13 mouse cellular contexts compared by ENCODE assay signal in genomic region chr10:7075661-7076060, GRCm38 (mm10). TPM values are rescaled to one million over a fixed set of nuclear protein-coding genes. Genes with fewer than 3 reads are reported as not detected.
DNase-seq lines count a peak whose midpoint lies in the region; ATAC-seq lines count a peak whose summit lies in the region.
"Had no signal": no experiment of that assay in that cellular context is flagged by ENCODE, and none has a peak within 500 bp of the region (broad histone marks: within the 10 kb centered on the region; RNA-seq: fewer than 3 reads in every experiment).

No protein-coding gene starts in this region.

- no peak overlapping the region for H3K4me3 ChIP-seq in embryonic facial prominence, embryonic 11.5 days (ENCODE audit: low read depth, low read length)
- no peak overlapping the region for H3K4me3 ChIP-seq in embryonic facial prominence, embryonic 10.5 days
- H3K4me3 ChIP-seq in midbrain, embryonic 11.5 days (ENCODE audit: low read depth, low read length): no peak overlapping the region
- no peak overlapping the region for H3K4me3 ChIP-seq in midbrain, embryonic 14.5 days (replicated peaks; ENCODE audit: low read depth, low read length)
- H3K4me3 ChIP-seq: heart, adult 2 months; heart, embryonic 12.5 days; limb, embryonic 12.5 days; liver, embryonic 15.5 days had no signal

- 88% methylated on average over 2 of the region's 2 CpGs for WGBS in embryonic facial prominence, embryonic 11.5 days
- WGBS in embryonic facial prominence, embryonic 10.5 days: 89% methylated on average over 2 of the region's 2 CpGs
- WGBS in midbrain, embryonic 11.5 days: 98% methylated on average over 2 of the region's 2 CpGs
- WGBS in midbrain, embryonic 14.5 days: 83% methylated on average over 2 of the region's 2 CpGs

- H3K4me1 ChIP-seq in embryonic facial prominence, embryonic 11.5 days (ENCODE audit: control insufficient read depth, insufficient read depth, low read length): no peaks in the 10 kb centered on the region
- H3K4me1 ChIP-seq in embryonic facial prominence, embryonic 10.5 days: peaks cover 14% of the 10 kb centered on the region
- H3K4me1 ChIP-seq in midbrain, embryonic 11.5 days (ENCODE audit: control insufficient read depth, insufficient read depth, low read length): no peaks in the 10 kb centered on the region
- no peaks in the 10 kb centered on the region for H3K4me1 ChIP-seq in midbrain, embryonic 14.5 days (ENCODE audit: control insufficient read depth, insufficient read depth, low read length)
- H3K4me1 ChIP-seq: liver, embryonic 15.5 days had no signal

- 0 out of 2 replicates have a peak, but pooled peaks have one; percentile 16 for ATAC-seq in embryonic facial prominence, embryonic 11.5 days (replicated peaks; ENCODE audit: insufficient number of reproducible peaks, low FRiP score, low TSS enrichment, low read depth)
- peak; percentile 14; the same call in 1 of the 2 replicates for ATAC-seq in midbrain, embryonic 11.5 days (ENCODE audit: low FRiP score)
- ATAC-seq in midbrain, embryonic 14.5 days (ENCODE audit: low FRiP score, low TSS enrichment): no peak

- no peak overlapping the region for H3K9ac ChIP-seq in embryonic facial prominence, embryonic 11.5 days (replicated peaks; ENCODE audit: low read length)
- no peak overlapping the region for H3K9ac ChIP-seq in midbrain, embryonic 11.5 days (ENCODE audit: low read length)
- H3K9ac ChIP-seq in midbrain, embryonic 14.5 days (replicated peaks; ENCODE audit: low read length): no peak overlapping the region
- H3K9ac ChIP-seq: embryonic facial prominence, embryonic 15.5 days; heart, embryonic 12.5 days; limb, embryonic 12.5 days; liver, embryonic 15.5 days; lung, embryonic 14.5 days had no signal

- H3K27me3 ChIP-seq in embryonic facial prominence, embryonic 11.5 days (ENCODE audit: control insufficient read depth, insufficient read depth, low read length): no peaks in the 10 kb centered on the region
- no peaks in the 10 kb centered on the region for H3K27me3 ChIP-seq in embryonic facial prominence, embryonic 10.5 days (replicated peaks; ENCODE audit: low read depth, poor library complexity, severe bottlenecking)
- no peaks in the 10 kb centered on the region for H3K27me3 ChIP-seq in midbrain, embryonic 11.5 days (ENCODE audit: control insufficient read depth, insufficient read depth, low read length)
- no peaks in the 10 kb centered on the region for H3K27me3 ChIP-seq in midbrain, embryonic 14.5 days (ENCODE audit: control insufficient read depth, insufficient read depth, low read length)
- H3K27me3 ChIP-seq: embryonic facial prominence, embryonic 15.5 days; heart, embryonic 12.5 days; limb, embryonic 12.5 days; liver, embryonic 15.5 days had no signal

- H3K27ac ChIP-seq in embryonic facial prominence, embryonic 11.5 days (replicated peaks; ENCODE audit: low read depth, low read length): no peak overlapping the region
- H3K27ac ChIP-seq in embryonic facial prominence, embryonic 10.5 days (replicated peaks): no peak overlapping the region
- H3K27ac ChIP-seq in midbrain, embryonic 11.5 days (ENCODE audit: low read depth, low read length): no peak overlapping the region
- H3K27ac ChIP-seq in midbrain, embryonic 14.5 days (replicated peaks; ENCODE audit: low read depth, low read length): no peak overlapping the region
- H3K27ac ChIP-seq: heart, adult 2 months; liver, embryonic 15.5 days had no signal

- no peaks in the 10 kb centered on the region for H3K9me3 ChIP-seq in embryonic facial prominence, embryonic 11.5 days (replicated peaks; ENCODE audit: control insufficient read depth, low read length)
- H3K9me3 ChIP-seq in embryonic facial prominence, embryonic 10.5 days: no peaks in the 10 kb centered on the region
- no peaks in the 10 kb centered on the region for H3K9me3 ChIP-seq in midbrain, embryonic 11.5 days (ENCODE audit: control insufficient read depth, low read length)
- H3K9me3 ChIP-seq in midbrain, embryonic 14.5 days (ENCODE audit: control insufficient read depth, low read length): no peaks in the 10 kb centered on the region
- H3K9me3 ChIP-seq: embryonic facial prominence, embryonic 15.5 days; heart, embryonic 12.5 days; limb, embryonic 12.5 days; liver, embryonic 15.5 days had no signal

- H3K36me3 ChIP-seq in embryonic facial prominence, embryonic 11.5 days (replicated peaks; ENCODE audit: control insufficient read depth, insufficient read depth, low read depth, low read length): no peaks in the 10 kb centered on the region
- H3K36me3 ChIP-seq in embryonic facial prominence, embryonic 10.5 days (replicated peaks): no peaks in the 10 kb centered on the region
- no peaks in the 10 kb centered on the region for H3K36me3 ChIP-seq in midbrain, embryonic 11.5 days (ENCODE audit: control insufficient read depth, insufficient read depth, low read length)
- no peaks in the 10 kb centered on the region for H3K36me3 ChIP-seq in midbrain, embryonic 14.5 days (ENCODE audit: control insufficient read depth, insufficient read depth, low read length)
- H3K36me3 ChIP-seq: embryonic facial prominence, embryonic 15.5 days; heart, embryonic 12.5 days; limb, embryonic 12.5 days; liver, embryonic 15.5 days had no signal

- DNase-seq in embryonic facial prominence, embryonic 11.5 days (ENCODE audit: low spot score): no peak
- no peak for DNase-seq in embryonic facial prominence, embryonic 10.5 days (ENCODE audit: low spot score)
- DNase-seq in midbrain, embryonic 11.5 days (ENCODE audit: low spot score, missing footprints): no peak
- DNase-seq in midbrain, embryonic 14.5 days: no peak
- peak; percentile 26 to 44 for DNase-seq in cerebellum, postnatal 14 days
- peak; percentile 49 for DNase-seq in fibroblast of lung, adult 2 months (ENCODE audit: low read depth)
- no peak for DNase-seq in left cerebral cortex, adult 11 months (ENCODE audit: low spot score)

- no peak overlapping the region for H3K4me2 ChIP-seq in embryonic facial prominence, embryonic 11.5 days (ENCODE audit: low read depth, low read length)
- no peak overlapping the region for H3K4me2 ChIP-seq in midbrain, embryonic 11.5 days
- no peak overlapping the region for H3K4me2 ChIP-seq in midbrain, embryonic 14.5 days (ENCODE audit: low read length)
- H3K4me2 ChIP-seq: heart, embryonic 12.5 days; liver, embryonic 15.5 days had no signal

RNA-seq across cellular contexts. Expression of gene Ipcef1, which starts 23.4 kb away (rescaled TPM):
- 0.27 and 0.39 TPM in 2 replicates for polyA plus RNA-seq in embryonic facial prominence, embryonic 11.5 days (2014; fragmentation: Nextera tagmentation; extraction: Ambion mirVana)
- polyA plus RNA-seq in embryonic facial prominence, embryonic 10.5 days (2016; fragmentation: Nextera tagmentation; extraction: Ambion mirVana): 0.10 and 0.16 TPM in 2 replicates
- 0.26 and 0.63 TPM in 2 replicates for polyA plus RNA-seq in midbrain, embryonic 11.5 days (2014; fragmentation: Nextera tagmentation; extraction: Ambion mirVana)
- polyA plus RNA-seq in midbrain, embryonic 14.5 days (2014; fragmentation: Nextera tagmentation; extraction: Ambion mirVana): 1.0 and 1.1 TPM in 2 replicates

Comparison
In these comparisons a context has a peak if more than half of its experiments do, and no peak if none do; other contexts are left out.
1. DNase-seq: peak in cerebellum, postnatal 14 days (2 of 2) and fibroblast of lung, adult 2 months (single experiment); none in embryonic facial prominence, embryonic 11.5 days (single experiment), embryonic facial prominence, embryonic 10.5 days (single experiment), midbrain, embryonic 11.5 days (single experiment), midbrain, embryonic 14.5 days (single experiment) and left cerebral cortex, adult 11 months (single experiment).